Mouse (Mus musculus): Measurements from ENCODE around the gene Scamp5.

The Scamp5 gene

DNA sequence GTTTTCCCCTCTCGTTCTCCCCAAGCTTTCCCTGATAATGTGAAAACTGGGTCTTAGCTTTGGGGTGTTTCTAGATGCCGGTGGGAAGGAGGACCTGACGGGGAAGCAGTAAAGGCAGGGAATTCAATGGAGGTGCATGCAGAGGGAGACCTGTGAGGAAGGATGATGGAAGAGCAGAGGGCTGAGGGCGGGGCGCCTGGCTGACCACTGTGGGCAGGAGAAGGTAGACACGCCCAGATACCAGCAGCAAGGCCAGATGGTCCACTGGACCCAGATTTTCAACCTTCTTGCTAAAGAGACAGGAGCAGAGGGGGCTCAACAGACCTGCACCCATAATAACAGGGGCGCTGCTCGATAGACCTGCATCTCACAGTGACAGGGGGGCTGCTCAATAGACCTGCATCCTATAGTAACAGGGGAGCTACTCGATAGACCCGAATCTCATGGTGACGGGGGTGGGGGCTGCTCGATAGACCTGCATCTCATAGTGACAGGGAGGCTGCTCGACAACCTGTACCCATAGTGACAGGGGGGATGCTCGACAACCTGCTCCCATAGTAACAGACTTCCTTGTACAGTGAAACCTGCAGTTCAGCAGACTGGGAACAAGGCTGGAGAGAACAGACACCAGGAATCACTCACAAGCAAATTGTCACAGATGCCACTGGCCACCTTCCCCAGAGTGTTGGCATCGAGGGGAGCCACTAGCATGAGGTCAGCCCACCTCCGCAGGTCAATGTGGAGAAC is 48.2 kb downstream of the Scamp5 start:
- no peak for DNase-seq (ENCODE audit: low spot score)

DNA sequence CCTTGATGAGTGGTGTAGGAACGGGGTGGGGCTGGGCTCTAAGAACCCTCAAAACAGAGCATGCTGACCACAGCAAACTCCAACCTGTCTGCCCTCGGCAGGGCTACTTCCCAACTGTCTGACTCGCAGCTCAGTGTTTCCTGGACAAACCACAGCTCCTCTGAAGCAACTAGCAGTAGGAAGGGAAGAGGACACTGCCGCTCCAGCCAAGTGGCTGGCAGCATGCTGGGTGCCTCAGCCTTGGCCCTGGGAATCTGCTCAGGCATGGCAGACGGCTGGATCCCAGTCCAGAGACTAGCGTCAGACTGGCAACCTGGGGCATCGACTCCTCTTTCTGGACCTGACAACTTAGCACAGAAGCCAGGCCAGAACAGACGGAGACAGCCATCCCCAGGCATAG is 50.5 kb downstream of the Scamp5 start:
- DNase-seq (ENCODE audit: low spot score): no peak

GRCm38 (mm10) chr9:57407120-57407905 is 60.5 kb downstream of the Scamp5 start:
- no peak for DNase-seq (ENCODE audit: low spot score)

DNA sequence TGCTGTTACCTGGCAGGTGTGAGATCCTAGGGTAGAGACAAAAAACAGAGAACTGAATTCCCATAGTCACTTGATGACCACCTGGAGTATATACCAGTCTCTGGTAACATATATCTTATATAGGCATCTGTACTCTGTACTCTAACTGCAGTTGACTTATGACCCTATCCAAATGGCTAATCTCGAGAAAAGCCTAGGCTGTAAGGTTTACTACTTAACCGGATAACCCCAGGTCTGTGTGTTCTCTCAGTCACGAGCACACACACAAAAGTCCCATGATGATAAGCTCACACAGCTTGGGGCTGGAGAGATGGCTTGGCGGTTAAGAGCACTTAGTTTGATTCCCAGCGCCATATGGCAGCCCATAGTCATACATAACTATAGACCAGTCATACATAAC is 61.5 kb downstream of the Scamp5 start:
- DNase-seq (ENCODE audit: low spot score): no peak

DNA sequence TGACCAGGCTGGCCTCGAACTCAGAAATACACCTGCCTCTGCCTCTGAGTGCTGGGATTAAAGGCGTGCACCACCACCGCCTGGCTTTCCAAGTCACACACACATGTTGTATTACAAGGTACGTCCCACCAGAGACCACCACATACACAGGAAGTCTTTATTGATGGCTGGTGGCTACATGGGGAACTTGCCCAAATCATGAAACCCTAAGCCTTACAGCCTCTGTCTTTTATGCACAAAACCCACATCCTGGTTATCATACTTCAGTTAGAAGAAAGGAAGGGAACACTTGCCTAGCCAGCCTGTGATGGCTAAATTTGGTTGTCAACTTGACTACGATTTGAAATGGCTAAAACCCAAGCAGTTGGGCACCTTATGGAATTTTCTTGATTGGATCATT is 63.8 kb downstream of the Scamp5 start:
- no peak for DNase-seq (ENCODE audit: low spot score)

DNA sequence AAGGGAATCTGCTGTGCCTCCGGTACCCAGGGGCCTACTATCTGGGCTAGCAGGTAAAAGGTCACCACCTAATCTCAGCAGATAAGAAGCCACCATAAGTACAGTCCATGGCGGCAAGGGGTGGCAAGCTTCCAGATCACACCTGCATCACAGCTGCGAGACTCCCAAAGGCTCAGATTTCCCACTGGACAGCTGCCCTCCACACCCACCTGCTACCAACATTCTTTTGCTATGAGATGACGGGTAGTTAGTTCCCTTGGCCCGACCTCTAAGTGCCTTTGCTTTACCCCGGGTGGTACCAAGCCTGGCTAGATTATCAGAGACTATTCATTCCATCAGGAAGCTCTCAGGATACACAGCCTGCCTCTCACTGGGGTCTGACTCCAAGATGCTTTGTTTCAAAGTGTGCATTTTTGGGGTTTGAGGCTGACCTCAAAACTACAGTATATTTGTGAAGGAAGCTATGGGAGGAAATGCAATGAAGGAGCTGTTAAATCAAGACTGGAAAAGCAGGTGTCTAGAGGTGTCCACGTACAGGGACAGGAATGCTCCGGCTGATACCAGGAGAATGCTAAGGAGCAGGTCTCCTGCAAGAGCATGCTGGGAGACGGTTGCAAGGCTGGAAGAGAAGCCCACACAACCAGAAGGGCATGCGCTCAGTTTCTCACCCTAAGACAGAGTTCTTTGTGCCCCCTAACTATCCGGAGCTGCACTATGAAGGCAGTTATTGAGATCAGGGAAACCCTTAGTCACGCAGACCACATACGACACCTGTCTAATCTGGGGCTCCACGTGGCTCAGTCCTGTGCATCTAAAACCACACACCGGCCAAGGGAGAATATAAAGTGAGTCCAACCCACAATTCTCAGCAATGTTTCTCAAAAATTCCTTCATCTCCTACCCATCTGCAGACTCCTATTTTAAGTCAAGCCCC is 65.3 kb downstream of the Scamp5 start:
- no peak for DNase-seq (ENCODE audit: low spot score)

- no peak for DNase-seq (ENCODE audit: low spot score)
Measured at GRCm38 (mm10) chr9:57398773-57399172, 69.1 kb downstream of the Scamp5 start.

GRCm38 (mm10) chr9:57392892-57393291 is 75.0 kb downstream of the Scamp5 start:
- no peak for DNase-seq (ENCODE audit: low spot score)
